Mouse (Mus musculus) kidney, postnatal 0 days (tissue): ENCODE measurements around the gene Slc25a16. TPM values are rescaled to one million over a fixed set of nuclear protein-coding genes. Genes with fewer than 3 reads are reported as not detected.
A peak's percentile ranks its signal among the peaks of the same experiment; 100 is the strongest.

Experiments
- ATAC-seq: fragments of 200-750 bp; cut with Nextera tagmentation; replicated peaks from 2 replicates; pipeline ENCODE4 v1.8.0; 2017; ENCODE audit warnings: low read depth, moderate number of reproducible peaks, moderate TSS enrichment, moderate library complexity; ENCODE audit not compliant: low FRiP score
- DNase-seq: peaks from one replicate; pipeline ENCODE4 v3.0.0-alpha.2; 2016; ENCODE audit warnings: low spot score
- H3K27ac ChIP-seq: fragments of 300-500 bp; sonication (generic); 2 replicates; pipeline ENCODE4 v1.5.1; 2014; ENCODE audit warnings: mild to moderate bottlenecking
- H3K27me3 ChIP-seq: fragments of 300-500 bp; sonication (generic); 2 replicates; pipeline ENCODE4 v1.6.1; 2014; ENCODE audit warnings: low read length, mixed read lengths; ENCODE audit not compliant: insufficient read depth
- H3K36me3 ChIP-seq: fragments of 300-500 bp; sonication (generic); 2 replicates; pipeline ENCODE4 v1.6.1; 2014; ENCODE audit warnings: low read length, mixed read lengths; ENCODE audit not compliant: insufficient read depth
- H3K4me1 ChIP-seq: fragments of 300-500 bp; sonication (generic); replicated peaks from 2 replicates; pipeline ENCODE4 v1.6.1; 2014; ENCODE audit warnings: antibody characterized with exemption, low read length, mixed read lengths; ENCODE audit not compliant: insufficient read depth
- H3K4me2 ChIP-seq: fragments of 300-500 bp; sonication (generic); 2 replicates; pipeline ENCODE4 v1.6.1; 2014; ENCODE audit warnings: mild to moderate bottlenecking, low read length, moderate library complexity, mixed read lengths
- H3K4me3 ChIP-seq: fragments of 300-500 bp; sonication (generic); replicated peaks from 2 replicates; pipeline ENCODE4 v1.5.1; 2014; ENCODE audit warnings: low read depth, low read length
- H3K9ac ChIP-seq: fragments of 300-500 bp; sonication (generic); 2 replicates; pipeline ENCODE4 v1.6.1; 2014; ENCODE audit warnings: low read depth, low read length
- H3K9me3 ChIP-seq: fragments of 300-500 bp; sonication (generic); replicated peaks from 2 replicates; pipeline ENCODE4 v1.6.1; 2016; ENCODE audit warnings: low read length, inconsistent platforms, mixed read lengths
- CTCF ChIP-seq: IDR thresholded peaks from 2 replicates; pipeline ENCODE4 v1.5.1; 2016; ENCODE audit warnings: antibody characterized with exemption, low read depth, mild to moderate bottlenecking, moderate library complexity
- WGBS: fragments of 180-500 bp; shearing (Covaris S2); extraction: QIAGEN DNeasy Blood & Tissue Kit; methylation state at CpG from one replicate; pipeline ENCODE4 v1.1.7; 2014; 5-methylcytosine and 5-hydroxymethylcytosine counted together
- polyA plus RNA-seq: library from polyadenylated mRNA; unstranded; fragments of >200 nt; fragmentation: Nextera tagmentation; extraction: Ambion mirVana; gene quantifications from 2 replicates; pipeline ENCODE4 v1.2.1, GENCODE M21; 2015

Slc25a16 gene
- polyA plus RNA-seq, 1 experiment from 2014 or later = 27.6 TPM

GRCm38 (mm10) chr10:62884517-62884916, 35.9 kb upstream of the Slc25a16 start:
- DNase-seq = no peak
- no peak for TF ChIP-seq CTCF
- WGBS = 37% methylated on average over 1 of the region's 1 CpGs
- Histone ChIP-seq H3K9me3 (no peaks in the 10 kb centered on the region), H3K4me2 (no peak overlapping the region), H3K9ac (no peak overlapping the region), H3K4me3 (no peak overlapping the region), H3K4me1 (0 out of 2 replicates have a peak, but pooled peaks cover 6% of the 10 kb centered on the region), H3K27me3 (no peaks in the 10 kb centered on the region), H3K27ac (no peak overlapping the region), H3K36me3 (no peaks in the 10 kb centered on the region)
- ATAC-seq = no peak

- no peaks in the 10 kb centered on the region for H3K27me3 ChIP-seq
- TF ChIP-seq CTCF = no peak
- no peaks in the 10 kb centered on the region for H3K36me3 ChIP-seq
- no peak overlapping the region for H3K27ac ChIP-seq
- ATAC-seq (no peak), DNase-seq (no peak)
- no peak overlapping the region for H3K9ac ChIP-seq
- H3K4me3 ChIP-seq = peak overlapping the region; percentile 66; the same call in 1 of the 2 replicates
- peak overlapping the region; percentile 92 for H3K4me2 ChIP-seq
- 29% methylated on average over 10 of the region's 10 CpGs for WGBS
- H3K9me3 ChIP-seq = no peaks in the 10 kb centered on the region
- 0 out of 2 replicates have a peak, but pooled peaks cover 6% of the 10 kb centered on the region for H3K4me1 ChIP-seq
Measured at GRCm38 (mm10) chr10:62885460-62885859, 35.0 kb upstream of the Slc25a16 start.

GRCm38 (mm10) chr10:62885969-62886798, 34.2 kb upstream of the Slc25a16 start:
- H3K4me1 ChIP-seq = 0 out of 2 replicates have a peak, but pooled peaks cover 6% of the 10 kb centered on the region
- H3K27ac ChIP-seq = 0 out of 2 replicates have a peak overlapping the region, but pooled peaks have one; percentile 37
- no peaks in the 10 kb centered on the region for H3K36me3 ChIP-seq
- ATAC-seq = 0 out of 2 replicates have a peak, but pooled peaks have one; percentile 12
- H3K4me3 ChIP-seq = peak overlapping the region; percentile 66
- no peaks in the 10 kb centered on the region for H3K9me3 ChIP-seq
- H3K9ac ChIP-seq = peak overlapping the region; percentile 60
- WGBS = under 1% methylated on average over 38 of the region's 38 CpGs
- H3K4me2 ChIP-seq = peak overlapping the region; percentile 92
- H3K27me3 ChIP-seq = no peaks in the 10 kb centered on the region
- no peak for TF ChIP-seq CTCF
- peak; percentile 57 for DNase-seq

GRCm38 (mm10) chr10:62886799-62887591, 33.4 kb upstream of the Slc25a16 start:
- ATAC-seq (peak; percentile 82), DNase-seq (peak; percentile 76)
- Histone ChIP-seq H3K36me3 (no peaks in the 10 kb centered on the region), H3K9ac (peak overlapping the region; percentile 60), H3K4me2 (peak overlapping the region; percentile 92), H3K4me1 (0 out of 2 replicates have a peak, but pooled peaks cover 6% of the 10 kb centered on the region), H3K9me3 (no peaks in the 10 kb centered on the region), H3K27me3 (no peaks in the 10 kb centered on the region), H3K4me3 (peak overlapping the region; percentile 66), H3K27ac (peak overlapping the region; percentile 37; the same call in 1 of the 2 replicates)
- under 1% methylated on average over 56 of the region's 56 CpGs for WGBS
- TF ChIP-seq CTCF = no peak

GRCm38 (mm10) chr10:62891025-62891424, 29.4 kb upstream of the Slc25a16 start:
- Histone ChIP-seq H3K27me3 (no peaks in the 10 kb centered on the region), H3K9ac (no peak overlapping the region), H3K4me1 (0 out of 2 replicates have a peak, but pooled peaks cover 3% of the 10 kb centered on the region), H3K27ac (no peak overlapping the region), H3K36me3 (no peaks in the 10 kb centered on the region), H3K4me3 (no peak overlapping the region), H3K9me3 (no peaks in the 10 kb centered on the region), H3K4me2 (no peak overlapping the region)
- DNase-seq = no peak
- no peak for TF ChIP-seq CTCF
- 77% methylated on average over 3 of the region's 3 CpGs for WGBS
- no peak for ATAC-seq
